Mouse (Mus musculus) cerebellum, postnatal 14 days (tissue): ENCODE data around the gene Palm3.

ENCODE experiments used
- DNase-seq, 2 experiments: peaks; one replicate each; pipeline ENCODE4 v3.0.0; 2021; ENCODE audit warnings: mixed read lengths in 2 of 2

The Palm3 gene

DNA sequence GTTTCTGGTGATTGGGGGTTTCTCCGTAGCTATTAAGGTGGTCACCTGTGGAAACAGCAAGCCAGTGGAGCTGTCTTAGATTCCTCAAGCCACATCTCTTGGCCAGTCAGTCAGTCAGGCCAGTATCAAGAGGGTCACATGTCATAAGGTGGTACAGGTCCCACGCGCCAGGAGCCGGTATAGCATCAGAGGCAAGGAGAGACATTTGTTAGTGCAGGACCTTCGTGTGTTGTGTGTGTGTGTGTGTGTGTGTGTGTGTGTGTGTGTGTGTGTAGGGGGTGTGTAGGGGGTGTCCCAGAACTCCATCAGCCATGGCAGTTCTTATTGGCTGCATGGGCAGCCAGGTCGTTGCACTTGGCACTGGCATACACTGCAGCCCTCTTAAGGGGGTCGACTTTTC is 46.6 kb downstream of the Palm3 start:
- no peak for DNase-seq

DNA sequence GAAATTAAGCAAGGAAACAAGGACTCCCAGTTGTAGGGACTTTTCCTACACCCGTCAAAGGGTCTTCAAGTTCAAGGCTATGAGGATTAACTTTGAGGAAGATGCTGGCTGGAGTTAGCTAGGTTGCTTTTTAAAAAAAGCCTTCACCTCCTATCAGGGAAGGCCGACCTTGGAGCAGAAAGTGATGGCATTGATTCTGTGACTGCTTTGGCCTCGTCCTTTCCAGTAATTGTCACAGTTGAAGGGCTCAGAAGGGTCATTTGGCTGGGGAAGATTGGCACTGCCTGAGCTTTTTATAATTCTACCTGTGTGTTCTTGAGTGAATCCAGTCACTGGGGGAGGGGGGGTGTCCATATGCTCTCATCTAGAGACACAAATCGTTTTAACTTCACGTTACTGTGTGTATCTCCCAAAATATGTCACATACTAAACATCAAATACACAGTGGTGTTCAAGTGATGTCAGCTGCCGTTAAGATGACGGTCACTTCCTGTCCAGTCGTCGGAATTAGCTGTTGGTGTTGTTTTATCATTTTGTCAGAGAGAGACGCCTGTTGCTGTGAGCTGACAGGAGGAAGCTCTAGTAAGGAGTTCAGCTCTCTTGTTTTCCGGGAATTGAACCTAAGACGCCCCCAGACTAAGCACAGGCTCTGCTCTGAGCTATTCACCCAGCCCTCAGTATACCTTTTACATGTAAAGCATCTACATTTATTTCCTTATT is 47.2 kb downstream of the Palm3 start:
- no peak for DNase-seq

DNA sequence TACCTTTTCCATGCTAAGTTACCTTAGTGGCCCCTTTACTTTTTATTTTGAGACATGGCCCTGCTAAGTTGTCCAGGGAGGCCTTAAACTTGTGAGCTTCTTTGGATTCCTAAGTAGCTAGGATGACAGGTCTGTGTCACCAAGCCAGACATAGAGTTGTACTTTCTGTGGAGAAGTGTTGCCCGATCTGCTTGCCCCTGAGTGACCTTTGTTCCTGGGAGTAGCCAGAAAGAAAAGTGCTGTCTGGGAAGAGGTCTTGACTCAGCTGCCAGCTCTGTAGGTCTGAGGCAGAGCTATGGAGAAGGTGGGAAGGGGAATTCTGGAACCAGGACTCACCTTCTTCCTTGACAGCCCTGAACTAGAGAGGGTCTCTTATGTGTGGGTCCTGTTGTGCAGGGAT is 47.9 kb downstream of the Palm3 start:
- DNase-seq: no peak

DNA sequence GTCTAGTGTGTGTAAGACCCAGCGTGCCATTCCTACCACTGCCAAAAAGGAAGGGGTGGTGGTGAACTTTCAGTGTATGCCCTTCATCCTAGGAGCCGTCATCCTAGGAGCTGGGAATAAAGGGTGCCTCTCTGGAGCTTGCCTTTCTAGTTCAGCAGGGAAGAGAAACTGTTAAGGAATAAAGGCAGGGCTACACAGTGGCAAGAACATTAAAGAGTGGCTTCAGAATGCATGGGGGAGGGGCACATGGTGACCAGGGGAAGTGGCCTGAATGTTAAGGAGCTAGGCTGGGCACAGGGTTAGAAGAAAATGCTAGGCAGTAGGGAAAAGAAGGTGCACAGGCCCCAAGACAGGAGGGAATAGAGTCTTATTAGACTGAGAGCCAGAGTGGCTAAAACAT is 48.5 kb downstream of the Palm3 start:
- DNase-seq: no peak

DNA sequence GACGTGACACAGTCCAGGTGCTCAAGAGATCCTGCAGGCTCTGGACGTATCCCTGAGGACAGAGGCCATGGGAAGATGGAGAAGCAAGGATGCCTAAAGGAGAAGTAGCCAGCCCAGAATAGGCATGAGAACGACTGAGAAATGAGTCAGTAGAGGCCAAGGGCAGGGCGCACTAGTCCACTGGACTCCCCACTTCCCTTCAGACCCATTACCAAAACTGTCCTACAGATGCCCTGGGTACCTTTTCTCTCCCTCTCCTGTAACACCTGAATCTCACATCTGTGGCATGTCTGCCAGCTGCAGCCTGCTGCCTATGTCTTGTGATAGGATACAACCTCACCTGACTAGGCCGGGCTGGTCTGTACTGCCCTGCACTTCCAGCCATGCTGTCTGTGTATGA is 49.0 kb downstream of the Palm3 start:
- DNase-seq: no peak

DNA sequence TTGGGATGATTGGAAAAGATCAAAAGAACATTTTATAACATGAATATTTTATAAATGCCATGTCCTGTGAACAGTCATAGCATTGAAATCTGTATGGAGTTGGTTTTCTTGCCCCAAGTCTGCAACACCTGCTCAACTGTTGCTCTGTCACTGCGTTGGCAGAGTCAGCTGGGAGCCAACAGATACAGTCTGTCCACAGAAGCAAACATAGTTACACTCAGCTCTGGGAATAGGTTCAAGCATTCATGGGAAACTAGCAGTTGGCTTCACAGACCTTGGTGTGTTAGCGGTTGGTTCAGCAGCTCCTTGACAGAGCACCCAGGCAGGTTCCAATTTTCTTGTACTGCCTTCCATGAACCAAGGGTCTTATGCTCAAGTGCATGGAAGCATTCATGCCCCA is 49.4 kb downstream of the Palm3 start:
- no peak for DNase-seq

DNA sequence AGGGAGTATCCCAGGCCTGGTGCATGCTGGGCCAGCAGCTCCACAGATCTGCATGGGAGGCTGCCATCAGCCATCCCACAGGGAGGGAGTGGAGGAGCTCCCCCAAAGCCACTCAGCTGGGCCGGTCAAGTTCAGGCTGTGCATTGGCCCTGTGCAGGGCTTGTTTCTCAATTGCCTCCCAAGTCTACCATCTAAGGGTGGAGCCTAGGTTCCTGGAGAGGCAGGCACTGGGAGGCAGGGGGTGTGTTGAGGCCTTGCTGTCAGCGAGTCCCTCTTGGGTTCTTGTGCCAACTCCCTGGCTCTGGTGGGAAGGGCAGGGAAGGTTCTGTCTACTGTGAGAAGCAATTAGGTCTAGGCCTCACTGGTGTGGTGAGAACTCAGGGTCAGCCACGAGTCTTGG is 50.6 kb downstream of the Palm3 start:
- no peak for DNase-seq

DNA sequence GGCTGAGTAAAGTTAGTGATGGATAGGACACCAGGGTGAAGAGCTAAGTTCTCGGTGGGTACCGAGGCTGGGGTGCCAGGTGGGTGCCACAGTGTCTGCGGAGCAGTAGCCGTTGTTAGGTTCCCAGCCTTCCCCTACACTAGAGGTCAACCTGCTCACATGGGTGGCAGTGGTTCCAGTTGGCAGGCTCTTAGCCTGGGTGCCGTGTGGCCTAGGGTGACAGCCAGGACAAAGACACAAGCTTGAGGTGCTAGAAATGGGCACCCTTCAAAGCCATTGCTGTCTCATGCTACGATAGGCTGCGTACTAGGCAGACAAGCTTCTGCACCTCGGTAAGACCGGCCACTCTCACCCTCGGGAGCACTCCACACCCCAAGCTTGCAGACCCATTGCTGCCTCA is 51.0 kb downstream of the Palm3 start:
- DNase-seq: no peak

DNA sequence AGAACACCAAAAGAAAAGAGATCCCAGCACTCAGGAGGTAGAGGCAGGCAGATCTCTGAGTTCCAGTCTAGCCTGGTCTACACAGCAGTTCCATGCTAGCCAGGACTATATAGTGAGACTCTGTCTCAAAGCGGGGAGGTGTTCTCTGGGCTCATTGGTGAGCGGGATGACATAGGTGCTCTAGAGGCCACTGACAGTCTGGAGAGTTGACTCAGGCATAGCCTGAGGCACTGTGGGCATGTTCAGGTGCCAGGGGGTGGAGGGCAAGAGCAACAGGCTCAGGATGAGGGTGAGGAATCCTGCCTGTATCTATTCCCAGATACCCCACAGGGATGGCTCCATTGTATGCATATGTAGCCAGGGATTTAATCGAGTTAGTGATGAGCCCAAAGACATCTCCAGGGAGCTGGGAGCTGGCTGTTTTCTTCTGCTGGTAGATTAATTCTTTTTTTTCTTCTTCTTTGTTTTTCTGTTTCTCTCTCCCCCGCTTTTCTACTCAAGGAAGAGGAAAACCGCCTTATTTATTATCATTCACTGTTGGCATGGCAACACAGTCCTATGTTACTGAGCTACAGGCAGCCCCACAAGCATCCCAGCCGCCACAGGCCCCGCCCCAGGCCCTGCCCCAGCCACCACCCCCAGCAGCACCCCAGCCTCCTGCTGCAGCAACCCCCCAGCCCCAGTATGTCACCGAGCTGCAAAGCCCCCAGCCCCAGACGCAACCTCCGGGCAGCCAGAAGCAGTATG is 52.1 kb downstream of the Palm3 start:
- no peak for DNase-seq

DNA sequence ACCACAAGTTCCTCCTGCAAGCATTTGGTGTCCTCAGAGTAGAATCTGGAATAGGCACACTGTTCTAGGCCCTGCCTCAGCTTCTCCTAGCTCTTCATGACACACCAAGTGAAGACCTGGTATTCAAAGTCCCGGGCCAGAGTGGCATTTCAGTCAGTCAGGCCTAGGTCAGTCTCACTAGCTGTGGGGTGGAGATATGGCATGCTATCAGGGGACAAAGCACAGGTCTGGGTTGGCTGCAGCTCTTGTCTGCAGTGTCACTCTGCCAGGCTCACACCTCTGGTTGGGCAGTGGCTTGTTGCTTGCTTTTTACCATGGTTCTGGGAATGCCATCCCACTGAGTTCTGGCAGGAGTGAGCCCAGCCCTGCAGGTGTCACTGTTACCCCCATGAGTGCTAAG is 55.1 kb downstream of the Palm3 start:
- no peak for DNase-seq

DNA sequence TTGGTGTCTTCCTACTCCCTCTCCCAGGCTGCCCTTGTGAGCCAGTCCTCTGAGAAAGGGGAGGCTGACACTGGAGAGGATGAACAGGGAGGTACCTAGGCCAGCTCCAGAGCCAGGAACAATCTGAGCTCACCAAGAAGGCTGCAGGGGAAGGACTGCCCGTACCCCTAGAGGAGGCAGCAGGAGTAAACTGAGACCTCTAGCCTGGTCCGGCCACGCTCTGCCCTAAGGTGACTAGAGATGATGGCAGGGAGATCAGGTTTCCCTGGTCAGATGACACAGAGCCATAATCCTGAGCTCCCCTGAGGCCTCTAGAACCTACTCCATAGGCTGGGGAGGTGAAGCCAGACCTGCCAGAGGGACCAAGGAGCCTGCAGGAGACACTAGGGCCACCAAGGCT is 55.6 kb downstream of the Palm3 start:
- DNase-seq: no peak

DNA sequence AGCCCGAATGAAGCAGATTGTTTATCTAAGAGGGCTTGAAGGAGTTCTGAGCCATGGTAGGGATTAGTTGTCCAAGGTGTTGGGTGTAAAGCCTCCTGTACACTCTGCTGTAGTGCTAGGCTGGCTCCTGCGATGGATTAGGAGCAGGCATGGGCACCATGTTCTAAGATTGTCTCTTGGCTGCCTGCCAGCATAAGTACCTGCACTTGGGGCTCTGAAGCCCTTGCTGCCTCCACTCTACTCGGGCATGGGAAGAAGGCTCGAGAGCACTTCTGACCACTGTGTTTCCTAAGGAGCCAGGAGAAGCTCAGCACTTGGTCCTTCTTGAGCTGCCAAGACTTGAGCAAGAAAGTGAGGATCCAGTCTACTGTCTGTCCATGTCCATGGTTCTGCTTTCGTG is 57.9 kb downstream of the Palm3 start:
- no peak for DNase-seq
